Mouse (Mus musculus): Measurements from ENCODE around the gene Sumo1.

DNA sequence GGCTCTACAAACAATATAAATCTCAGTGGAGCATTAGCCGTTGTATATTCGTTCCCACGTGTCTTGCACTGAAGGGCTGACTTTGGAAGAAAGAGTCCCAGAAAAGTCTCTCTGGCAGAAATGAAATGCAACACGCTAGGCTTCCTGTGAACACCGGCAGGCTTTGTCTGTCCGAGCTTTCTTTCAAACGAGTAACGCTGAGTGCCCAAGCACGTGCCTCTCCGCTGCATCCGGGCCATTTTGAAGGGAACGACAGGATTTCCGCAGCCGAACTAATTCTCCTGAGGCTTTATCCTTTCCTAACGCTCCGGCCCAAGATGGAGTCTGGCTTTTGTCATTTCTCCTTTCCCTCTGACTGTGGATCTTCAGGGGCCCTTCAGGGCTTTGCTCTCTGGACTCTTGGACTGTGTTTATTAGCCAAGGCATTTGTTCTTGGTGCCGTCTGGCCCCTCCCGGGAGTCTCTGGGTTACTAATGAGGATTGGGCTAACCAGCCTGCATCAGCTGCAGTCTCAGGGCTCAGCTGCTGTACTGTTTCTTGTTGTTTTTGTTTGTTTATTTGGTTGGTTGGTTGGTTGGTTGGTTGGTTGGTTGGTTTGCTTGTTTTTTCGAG, 130.0 kb downstream of the Sumo1 start:
- TF ChIP-seq CTCF (IDR thresholded peaks at IDR 0.05; ENCODE audit: borderline replicate concordance, insufficient read depth, low read depth, low read length) (no peak), POLR2A (IDR thresholded peaks at IDR 0.05; ENCODE audit: borderline replicate concordance, insufficient read depth, low read length) (no peak)
